Mouse (Mus musculus) forebrain, embryonic 12.5 days (tissue): ENCODE measurements around the gene Igsf11. TPM values are rescaled to one million over a fixed set of nuclear protein-coding genes. Genes with fewer than 3 reads are reported as not detected.

Experiments
- ATAC-seq: fragments of 200-750 bp; cut with Nextera tagmentation; 2 replicates; pipeline ENCODE4 v1.8.0; 2017; ENCODE audit warnings: moderate TSS enrichment; ENCODE audit not compliant: low FRiP score
- H3K27ac ChIP-seq: fragments of 300-500 bp; sonication (generic); 2 replicates; pipeline ENCODE4 v1.5.1; 2016; ENCODE audit warnings: mild to moderate bottlenecking
- H3K27me3 ChIP-seq: fragments of 300-500 bp; sonication (generic); 2 replicates; pipeline ENCODE4 v1.6.1; 2016; ENCODE audit warnings: mild to moderate bottlenecking
- H3K36me3 ChIP-seq: fragments of 300-500 bp; sonication (generic); replicated peaks from 2 replicates; pipeline ENCODE4 v1.6.1; 2016; ENCODE audit warnings: mild to moderate bottlenecking
- H3K4me1 ChIP-seq: fragments of 300-500 bp; sonication (generic); 2 replicates; pipeline ENCODE4 v1.6.1; 2016
- H3K4me2 ChIP-seq: fragments of 300-500 bp; sonication (generic); 2 replicates; pipeline ENCODE4 v1.6.1; 2016; ENCODE audit warnings: mild to moderate bottlenecking, moderate library complexity
- H3K4me3 ChIP-seq: fragments of 300-500 bp; sonication (generic); replicated peaks from 2 replicates; pipeline ENCODE4 v1.5.1; 2016; ENCODE audit warnings: mild to moderate bottlenecking
- H3K9ac ChIP-seq: fragments of 300-500 bp; sonication (generic); 2 replicates; pipeline ENCODE4 v1.6.1; 2016; ENCODE audit warnings: mild to moderate bottlenecking
- H3K9me3 ChIP-seq: fragments of 300-500 bp; sonication (generic); 2 replicates; pipeline ENCODE4 v1.6.1; 2016
- WGBS: fragments of 180-500 bp; shearing (Covaris S2); methylation state at CpG from one replicate; pipeline ENCODE4 v1.1.7; 2016; 5-methylcytosine and 5-hydroxymethylcytosine counted together
- polyA plus RNA-seq: library from polyadenylated mRNA; unstranded; fragments of >200 nt; fragmentation: Nextera tagmentation; extraction: Ambion mirVana; gene quantifications from 2 replicates; pipeline ENCODE4 v1.2.1, GENCODE M21; 2016

Gene Igsf11
- polyA plus RNA-seq, 1 experiment from 2014 or later = 4.3 TPM

- Histone ChIP-seq H3K4me2 (no peak overlapping the region), H3K4me1 (peaks cover 65% of the 10 kb centered on the region), H3K4me3 (no peak overlapping the region), H3K9me3 (no peaks in the 10 kb centered on the region), H3K36me3 (no peaks in the 10 kb centered on the region), H3K27me3 (no peaks in the 10 kb centered on the region), H3K27ac (0 out of 2 replicates have a peak overlapping the region, but pooled peaks have one; percentile 19), H3K9ac (no peak overlapping the region)
- ATAC-seq = no peak
- 52% methylated on average over 5 of the region's 5 CpGs for WGBS
Measured at GRCm38 (mm10) chr16:38943706-38944550, 51.5 kb downstream of the Igsf11 start.

DNA sequence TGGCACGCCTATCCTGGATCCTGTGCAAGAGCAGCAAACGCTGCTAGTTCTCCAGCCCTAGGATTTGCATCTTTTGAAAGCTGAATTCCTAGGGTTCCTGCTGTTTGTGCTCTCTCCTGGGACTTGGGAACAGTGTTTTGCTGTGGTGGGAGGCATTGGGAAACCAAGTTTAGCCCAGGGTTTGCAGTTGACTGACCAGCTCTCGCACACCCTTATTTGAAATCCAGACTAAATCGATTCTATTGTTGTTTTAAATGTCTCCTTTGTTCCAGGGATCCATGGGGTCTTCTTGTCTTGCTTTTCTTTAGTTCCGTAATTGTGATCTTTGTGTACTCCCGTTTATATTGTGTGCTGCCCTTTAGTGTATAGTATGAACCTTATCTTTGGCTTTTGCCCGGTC is 52.6 kb downstream of the Igsf11 start:
- WGBS = 33% methylated on average over 7 of the region's 7 CpGs
- Histone ChIP-seq H3K27me3 (no peaks in the 10 kb centered on the region), H3K4me1 (peaks cover 65% of the 10 kb centered on the region), H3K4me2 (no peak overlapping the region), H3K27ac (peak overlapping the region; percentile 48), H3K36me3 (no peaks in the 10 kb centered on the region), H3K9me3 (no peaks in the 10 kb centered on the region), H3K4me3 (no peak overlapping the region), H3K9ac (no peak overlapping the region)
- ATAC-seq = no peak

DNA sequence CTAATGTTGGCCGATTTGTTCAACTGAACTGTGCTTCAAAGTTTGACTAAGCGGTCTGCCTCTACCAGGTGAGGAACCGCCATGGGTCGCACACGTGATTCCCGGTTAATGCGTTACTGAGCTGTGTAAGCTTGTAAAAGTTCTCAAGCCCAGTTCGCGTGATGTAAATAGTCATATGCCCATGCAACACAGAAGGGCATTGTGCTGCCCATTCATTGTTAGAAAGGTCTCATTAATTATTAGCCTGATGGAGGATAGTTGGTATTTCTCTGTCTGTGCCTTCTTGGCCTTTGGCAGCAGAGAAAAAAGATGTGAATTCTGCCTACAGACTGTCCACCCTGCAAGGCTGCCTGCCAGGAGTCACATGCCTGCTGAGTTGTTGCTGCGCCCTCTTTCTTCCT is 53.1 kb downstream of the Igsf11 start:
- H3K9ac ChIP-seq = no peak overlapping the region
- no peak overlapping the region for H3K4me3 ChIP-seq
- WGBS = 74% methylated on average over 10 of the region's 10 CpGs
- H3K36me3 ChIP-seq = no peaks in the 10 kb centered on the region
- H3K27ac ChIP-seq = 0 out of 2 replicates have a peak overlapping the region, but pooled peaks have one; percentile 48
- H3K27me3 ChIP-seq = no peaks in the 10 kb centered on the region
- H3K4me1 ChIP-seq = peaks cover 61% of the 10 kb centered on the region
- H3K9me3 ChIP-seq = no peaks in the 10 kb centered on the region
- ATAC-seq = no peak
- H3K4me2 ChIP-seq = no peak overlapping the region

DNA sequence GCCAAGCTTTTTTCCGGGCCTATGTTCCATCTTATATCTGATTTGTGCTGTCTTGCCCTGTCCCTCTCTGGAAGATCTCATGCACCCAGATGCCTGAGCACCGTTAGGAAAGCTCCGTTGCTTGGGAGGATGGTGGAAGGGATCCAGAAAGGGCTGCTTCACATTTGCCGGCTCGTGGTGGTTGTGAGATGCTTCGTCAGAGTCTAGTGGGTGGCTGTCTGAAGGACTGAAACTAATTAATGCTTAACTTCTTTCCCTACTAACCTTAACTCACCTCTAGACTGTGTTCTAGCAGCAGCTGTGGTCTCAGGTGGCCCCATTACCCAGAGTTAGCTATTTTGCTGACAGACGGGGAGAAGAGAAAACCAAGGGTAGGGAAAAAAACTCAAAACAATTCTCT is 54.0 kb downstream of the Igsf11 start:
- peak overlapping the region; percentile 50 for H3K27ac ChIP-seq
- peaks cover 52% of the 10 kb centered on the region for H3K4me1 ChIP-seq
- WGBS = 67% methylated on average over 7 of the region's 7 CpGs

GRCm38 (mm10) chr16:38947141-38947879 is 54.8 kb downstream of the Igsf11 start:
- Histone ChIP-seq H3K4me2 (no peak overlapping the region), H3K27ac (peak overlapping the region; percentile 81), H3K9ac (no peak overlapping the region), H3K27me3 (no peaks in the 10 kb centered on the region), H3K9me3 (no peaks in the 10 kb centered on the region), H3K4me1 (peaks cover 52% of the 10 kb centered on the region), H3K4me3 (no peak overlapping the region), H3K36me3 (no peaks in the 10 kb centered on the region)
- peak; percentile 82 for ATAC-seq
- WGBS = 47% methylated on average over 7 of the region's 7 CpGs

More for the DNA sequence above, 54.0 kb downstream of the Igsf11 start:
- H3K27me3 ChIP-seq = no peaks in the 10 kb centered on the region
- no peaks in the 10 kb centered on the region for H3K36me3 ChIP-seq
- H3K4me3 ChIP-seq = no peak overlapping the region
- H3K4me2 ChIP-seq = no peak overlapping the region
- no peak for ATAC-seq
- H3K9me3 ChIP-seq = no peaks in the 10 kb centered on the region
- H3K9ac ChIP-seq = no peak overlapping the region

- H3K9me3 ChIP-seq = no peaks in the 10 kb centered on the region
- peak overlapping the region; percentile 78 for H3K27ac ChIP-seq
- H3K36me3 ChIP-seq = no peaks in the 10 kb centered on the region
- peaks cover 47% of the 10 kb centered on the region for H3K4me1 ChIP-seq
- ATAC-seq = no peak
- 59% methylated on average over 5 of the region's 5 CpGs for WGBS
- no peak overlapping the region for H3K9ac ChIP-seq
- no peak overlapping the region for H3K4me2 ChIP-seq
- H3K4me3 ChIP-seq = no peak overlapping the region
- no peaks in the 10 kb centered on the region for H3K27me3 ChIP-seq
Measured at GRCm38 (mm10) chr16:38948441-38948840, 56.0 kb downstream of the Igsf11 start.

GRCm38 (mm10) chr16:38952881-38953280 is 60.4 kb downstream of the Igsf11 start:
- Histone ChIP-seq H3K4me1 (peaks cover 5% of the 10 kb centered on the region), H3K27me3 (no peaks in the 10 kb centered on the region)

DNA sequence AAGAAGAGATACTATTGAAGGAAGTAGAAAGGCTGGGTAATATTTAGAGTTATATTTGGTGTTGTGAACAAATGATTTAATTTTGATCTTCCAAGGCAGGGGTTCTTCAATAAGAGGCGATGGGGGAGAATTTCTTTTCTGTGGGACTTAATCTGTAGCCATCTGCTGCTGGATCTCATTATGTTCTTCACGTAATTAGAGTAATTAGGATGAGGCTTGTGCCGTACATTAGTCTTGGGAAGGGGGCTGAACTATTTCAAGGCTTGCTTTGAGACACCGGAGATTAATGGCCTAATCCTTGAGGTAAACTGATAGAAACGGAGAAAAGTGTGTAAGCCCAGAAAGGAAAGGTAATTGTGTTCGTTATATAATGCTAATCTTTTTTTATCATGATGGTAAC is 61.4 kb downstream of the Igsf11 start:
- H3K9ac ChIP-seq = no peak overlapping the region
- WGBS = 31% methylated on average over 6 of the region's 6 CpGs
- H3K36me3 ChIP-seq = no peaks in the 10 kb centered on the region
- H3K4me3 ChIP-seq = no peak overlapping the region
- no peaks in the 10 kb centered on the region for H3K9me3 ChIP-seq
- H3K27ac ChIP-seq = no peak overlapping the region
- ATAC-seq = peak; percentile 52; the same call in 1 of the 2 replicates
- no peak overlapping the region for H3K4me2 ChIP-seq
- H3K4me1 ChIP-seq = peaks cover 2% of the 10 kb centered on the region; the same call in 1 of the 2 replicates
- no peaks in the 10 kb centered on the region for H3K27me3 ChIP-seq

More at GRCm38 (mm10) chr16:38952881-38953280, 60.4 kb downstream of the Igsf11 start:
- Histone ChIP-seq H3K9me3 (no peaks in the 10 kb centered on the region), H3K27ac (no peak overlapping the region), H3K4me3 (no peak overlapping the region), H3K9ac (no peak overlapping the region), H3K36me3 (no peaks in the 10 kb centered on the region), H3K4me2 (no peak overlapping the region)
- WGBS = 92% methylated on average over 3 of the region's 3 CpGs
- ATAC-seq = no peak

DNA sequence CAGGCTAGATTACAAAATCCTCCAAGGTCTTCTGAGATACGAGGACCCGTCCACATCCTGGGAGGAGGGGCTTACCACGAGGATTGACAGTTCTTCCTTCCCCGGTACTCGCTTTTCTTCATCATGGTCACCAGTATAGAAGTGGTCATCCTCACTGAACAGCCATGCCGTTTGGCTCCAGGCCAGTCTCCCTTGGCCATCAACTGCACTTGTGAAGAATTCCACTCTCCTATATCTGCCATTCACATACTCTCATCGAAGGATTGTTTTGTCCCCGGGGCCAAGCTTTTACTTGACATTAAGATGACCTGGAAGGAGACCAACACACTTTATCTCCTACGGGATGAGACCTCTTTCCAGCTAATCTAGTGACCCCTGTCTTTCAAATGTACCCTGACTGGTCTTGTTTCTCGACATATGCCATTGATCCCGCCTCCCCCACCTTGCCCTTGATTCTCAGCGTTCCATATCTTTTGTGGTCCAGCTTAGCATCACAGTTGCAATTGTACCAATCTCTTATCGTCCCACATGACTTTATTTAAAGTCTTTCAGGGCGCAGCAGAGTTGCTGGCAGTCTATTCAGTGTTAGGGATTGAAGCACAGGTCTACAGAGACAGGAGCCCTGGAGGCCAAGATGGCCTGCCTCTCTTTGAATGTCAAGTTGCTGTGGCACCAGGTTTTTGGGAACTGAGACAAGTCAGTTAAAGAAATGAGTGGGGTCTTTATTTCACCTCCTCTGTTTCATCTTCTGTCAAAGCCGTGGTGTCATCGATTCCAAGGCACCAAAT is 62.2 kb downstream of the Igsf11 start:
- H3K9me3 ChIP-seq = no peaks in the 10 kb centered on the region
- no peak overlapping the region for H3K4me3 ChIP-seq
- no peaks in the 10 kb centered on the region for H3K36me3 ChIP-seq
- no peak overlapping the region for H3K9ac ChIP-seq
- H3K27me3 ChIP-seq = no peaks in the 10 kb centered on the region
- H3K4me1 ChIP-seq = peaks cover 7% of the 10 kb centered on the region; the same call in 1 of the 2 replicates
- WGBS = 91% methylated on average over 16 of the region's 16 CpGs
- no peak overlapping the region for H3K4me2 ChIP-seq
- peak overlapping the region; percentile 13; the same call in 1 of the 2 replicates for H3K27ac ChIP-seq
- no peak for ATAC-seq

DNA sequence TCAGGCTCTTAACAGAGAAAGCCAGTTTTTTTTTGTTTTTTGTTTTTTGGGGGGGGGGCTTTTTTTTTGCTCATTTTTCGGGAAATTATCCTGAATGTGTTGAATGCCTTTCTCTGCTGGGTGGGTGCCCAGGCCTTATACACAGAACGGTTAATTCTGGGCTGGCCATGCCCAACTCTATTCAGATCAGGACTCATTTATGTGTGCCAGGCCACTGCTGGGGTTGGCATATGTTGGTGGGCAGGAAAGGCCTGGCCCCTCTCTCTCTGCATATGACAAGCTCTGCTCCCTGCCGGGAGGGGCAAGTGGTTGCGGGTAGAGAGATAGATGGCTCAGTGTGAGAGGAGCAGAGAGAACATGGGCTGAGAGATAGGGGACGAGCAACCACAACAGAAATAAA is 62.8 kb downstream of the Igsf11 start:
- Histone ChIP-seq H3K27ac (no peak overlapping the region), H3K27me3 (no peaks in the 10 kb centered on the region), H3K4me2 (no peak overlapping the region), H3K4me1 (peaks cover 7% of the 10 kb centered on the region; the same call in 1 of the 2 replicates), H3K4me3 (no peak overlapping the region), H3K36me3 (no peaks in the 10 kb centered on the region), H3K9ac (no peak overlapping the region), H3K9me3 (no peaks in the 10 kb centered on the region)
- ATAC-seq = no peak
- 80% methylated on average over 5 of the region's 5 CpGs for WGBS

DNA sequence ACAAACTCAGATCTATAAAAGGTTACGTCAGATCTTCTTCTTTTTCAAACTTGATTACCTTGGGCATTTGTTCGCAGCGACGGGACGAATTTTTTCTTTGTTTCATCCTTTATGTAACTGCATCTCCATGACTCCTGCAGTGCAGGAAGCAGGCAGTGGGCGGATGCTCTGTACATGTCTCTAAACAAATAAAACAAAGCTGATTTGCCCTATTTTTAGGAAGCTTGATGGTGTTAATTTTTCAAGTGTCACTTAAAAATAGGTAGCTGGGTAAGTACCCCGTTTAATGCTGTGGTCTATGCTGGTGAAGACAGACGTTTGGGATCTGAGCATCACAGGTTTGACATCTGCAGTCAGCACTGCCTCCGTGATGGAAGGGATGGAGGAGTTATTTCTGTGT is 66.3 kb downstream of the Igsf11 start:
- H3K9me3 ChIP-seq = no peaks in the 10 kb centered on the region
- no peak overlapping the region for H3K4me2 ChIP-seq
- no peak overlapping the region for H3K4me3 ChIP-seq
- ATAC-seq = no peak
- H3K36me3 ChIP-seq = no peaks in the 10 kb centered on the region
- H3K9ac ChIP-seq = no peak overlapping the region
- H3K4me1 ChIP-seq = peaks cover 18% of the 10 kb centered on the region
- H3K27me3 ChIP-seq = no peaks in the 10 kb centered on the region
- 76% methylated on average over 9 of the region's 9 CpGs for WGBS
- no peak overlapping the region for H3K27ac ChIP-seq

- Histone ChIP-seq H3K27me3 (no peaks in the 10 kb centered on the region), H3K9ac (no peak overlapping the region), H3K4me2 (no peak overlapping the region), H3K27ac (no peak overlapping the region), H3K36me3 (no peaks in the 10 kb centered on the region), H3K4me3 (no peak overlapping the region), H3K9me3 (no peaks in the 10 kb centered on the region), H3K4me1 (peaks cover 22% of the 10 kb centered on the region)
- no peak for ATAC-seq
- 69% methylated on average over 8 of the region's 8 CpGs for WGBS
Measured at GRCm38 (mm10) chr16:38960550-38960949, 68.1 kb downstream of the Igsf11 start.
